Mouse (Mus musculus) embryonic facial prominence, embryonic 14.5 days (tissue): Measurements from ENCODE around the gene Tldc2. TPM values are rescaled to one million over a fixed set of nuclear protein-coding genes. Genes with fewer than 3 reads are reported as not detected.
A peak's percentile ranks its signal among the peaks of the same experiment; 100 is the strongest.

Experiments
- ATAC-seq: fragments of 200-750 bp; cut with Nextera tagmentation; 2 replicates; pipeline ENCODE4 v1.8.0; 2017; ENCODE audit warnings: low read depth, moderate number of reproducible peaks, moderate TSS enrichment
- DNase-seq: peaks from one replicate; pipeline ENCODE4 v3.0.0-alpha.2; 2015; ENCODE audit warnings: low spot score
- H3K27ac ChIP-seq: fragments of 300-500 bp; sonication (generic); replicated peaks from 2 replicates; pipeline ENCODE4 v1.5.1; 2014; ENCODE audit warnings: low read depth, mild to moderate bottlenecking, low read length, moderate library complexity
- H3K27me3 ChIP-seq: fragments of 300-500 bp; sonication (generic); replicated peaks from 2 replicates; pipeline ENCODE4 v1.6.1; 2014; ENCODE audit warnings: low read length; ENCODE audit not compliant: control insufficient read depth, insufficient read depth
- H3K36me3 ChIP-seq: fragments of 300-500 bp; sonication (generic); 2 replicates; pipeline ENCODE4 v1.6.1; 2014; ENCODE audit warnings: low read length, mixed read lengths; ENCODE audit not compliant: control insufficient read depth, insufficient read depth
- H3K4me1 ChIP-seq: fragments of 300-500 bp; sonication (generic); 2 replicates; pipeline ENCODE4 v1.6.1; 2014; ENCODE audit warnings: antibody characterized with exemption, low read length; ENCODE audit not compliant: control insufficient read depth, insufficient read depth
- H3K4me2 ChIP-seq: fragments of 300-500 bp; sonication (generic); 2 replicates; pipeline ENCODE4 v1.6.1; 2014; ENCODE audit warnings: low read depth, mild to moderate bottlenecking, low read length, moderate library complexity, mixed read lengths
- H3K4me3 ChIP-seq: fragments of 300-500 bp; sonication (generic); 2 replicates; pipeline ENCODE4 v1.5.1; 2014; ENCODE audit warnings: low read depth, mild to moderate bottlenecking, low read length
- H3K9ac ChIP-seq: fragments of 300-500 bp; sonication (generic); 2 replicates; pipeline ENCODE4 v1.6.1; 2014; ENCODE audit warnings: low read depth, mild to moderate bottlenecking, low read length, moderate library complexity, mixed read lengths
- H3K9me3 ChIP-seq: fragments of 300-500 bp; sonication (generic); 2 replicates; pipeline ENCODE4 v1.6.1; 2016; ENCODE audit warnings: low read length; ENCODE audit not compliant: control insufficient read depth
- WGBS: fragments of 180-500 bp; shearing (Covaris S2); extraction: QIAGEN DNeasy Blood & Tissue Kit; methylation state at CpG from one replicate; pipeline ENCODE4 v1.1.7; 2014; 5-methylcytosine and 5-hydroxymethylcytosine counted together
- polyA plus RNA-seq: library from polyadenylated mRNA; unstranded; fragments of >200 nt; fragmentation: Nextera tagmentation; extraction: Ambion mirVana; gene quantifications from 2 replicates; pipeline ENCODE4 v1.2.1, GENCODE M21; 2014

The Tldc2 gene
- polyA plus RNA-seq, 1 experiment from 2014 or later = not detected

DNA sequence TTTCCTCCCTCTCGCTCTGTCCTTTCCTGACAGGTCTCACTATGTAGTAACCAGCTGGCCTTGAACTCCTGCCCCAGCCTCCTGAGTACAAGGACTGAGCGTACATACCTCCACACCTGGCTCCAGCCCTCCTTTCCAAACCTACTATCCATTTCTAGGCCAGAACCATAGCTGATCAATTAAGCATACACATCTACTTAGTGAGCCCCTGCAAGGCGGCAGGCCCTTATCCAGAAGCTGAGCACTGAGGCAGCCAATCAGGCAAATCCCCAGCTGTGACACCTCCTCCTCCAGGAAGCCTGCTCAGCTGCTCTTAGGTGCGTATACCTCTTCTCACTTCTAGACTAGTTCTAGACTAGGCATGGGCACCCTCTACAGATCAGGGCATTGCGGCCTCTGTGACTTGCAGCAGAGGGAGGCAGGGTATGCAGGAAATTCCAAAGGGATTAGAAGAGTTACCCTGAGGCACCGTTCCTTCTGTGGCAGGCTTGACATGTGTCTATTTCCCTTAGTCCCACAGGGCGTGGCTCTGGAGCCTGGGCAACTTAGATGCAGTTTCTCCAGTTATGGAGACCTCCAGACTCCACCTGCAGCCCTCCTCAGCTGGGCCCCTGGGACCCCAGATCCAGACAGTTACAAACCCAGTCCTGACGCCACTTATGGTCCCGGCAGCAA is 14.4 kb upstream of the Tldc2 start:
- Histone ChIP-seq H3K9ac (no peak overlapping the region), H3K36me3 (peaks cover 24% of the 10 kb centered on the region; the same call in 1 of the 2 replicates), H3K27ac (0 out of 2 replicates have a peak overlapping the region, but pooled peaks have one; percentile 18), H3K4me3 (no peak overlapping the region), H3K27me3 (no peaks in the 10 kb centered on the region), H3K4me2 (no peak overlapping the region), H3K9me3 (no peaks in the 10 kb centered on the region), H3K4me1 (peaks cover 90% of the 10 kb centered on the region)
- WGBS = 49% methylated on average over 9 of the region's 9 CpGs
- ATAC-seq (no peak; the same call in 1 of the 2 replicates), DNase-seq (peak; percentile 68)

GRCm38 (mm10) chr2:157073378-157074052 is 13.3 kb upstream of the Tldc2 start:
- ATAC-seq (no peak), DNase-seq (peak; percentile 57)
- peaks cover 86% of the 10 kb centered on the region for H3K4me1 ChIP-seq
- H3K27ac ChIP-seq = peak overlapping the region; percentile 53
- 67% methylated on average over 9 of the region's 9 CpGs for WGBS
- H3K9me3 ChIP-seq = no peaks in the 10 kb centered on the region
- H3K9ac ChIP-seq = peak overlapping the region; percentile 34; the same call in 1 of the 2 replicates
- no peak overlapping the region for H3K4me3 ChIP-seq
- no peaks in the 10 kb centered on the region for H3K27me3 ChIP-seq
- no peak overlapping the region for H3K4me2 ChIP-seq
- H3K36me3 ChIP-seq = peaks cover 24% of the 10 kb centered on the region; the same call in 1 of the 2 replicates

DNA sequence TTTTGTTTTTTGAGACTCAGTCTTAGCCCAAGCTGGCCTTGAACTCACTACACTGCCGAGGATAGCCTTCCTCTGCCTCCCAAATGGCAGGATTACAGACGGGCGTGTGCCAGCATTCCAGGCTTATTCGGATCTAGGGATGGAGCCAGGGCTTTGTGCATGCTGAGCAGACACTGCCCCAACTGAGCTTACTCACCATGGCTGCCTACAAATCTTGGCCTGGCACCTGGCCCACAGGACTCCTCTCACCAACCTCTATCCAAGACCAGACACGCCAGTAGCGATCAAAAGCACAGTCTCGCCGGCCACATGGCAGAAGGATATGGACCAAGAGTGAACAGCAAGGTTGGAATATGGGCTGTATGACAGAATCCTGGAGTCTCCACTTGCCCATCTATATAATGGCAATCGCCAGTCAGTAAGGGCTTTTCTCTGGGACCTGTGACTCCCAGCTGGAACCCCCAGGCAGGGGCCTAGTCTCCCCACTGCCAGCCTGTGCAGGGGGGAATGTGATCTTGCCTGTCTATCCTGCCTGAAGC is 12.6 kb upstream of the Tldc2 start:
- Histone ChIP-seq H3K4me1 (peaks cover 79% of the 10 kb centered on the region), H3K9me3 (no peaks in the 10 kb centered on the region), H3K4me2 (peak overlapping the region; percentile 11; the same call in 1 of the 2 replicates), H3K27ac (peak overlapping the region; percentile 53), H3K27me3 (no peaks in the 10 kb centered on the region), H3K36me3 (peaks cover 24% of the 10 kb centered on the region; the same call in 1 of the 2 replicates), H3K4me3 (no peak overlapping the region), H3K9ac (peak overlapping the region; percentile 38; the same call in 1 of the 2 replicates)
- DNase-seq (no peak), ATAC-seq (no peak)
- WGBS = 68% methylated on average over 9 of the region's 9 CpGs

DNA sequence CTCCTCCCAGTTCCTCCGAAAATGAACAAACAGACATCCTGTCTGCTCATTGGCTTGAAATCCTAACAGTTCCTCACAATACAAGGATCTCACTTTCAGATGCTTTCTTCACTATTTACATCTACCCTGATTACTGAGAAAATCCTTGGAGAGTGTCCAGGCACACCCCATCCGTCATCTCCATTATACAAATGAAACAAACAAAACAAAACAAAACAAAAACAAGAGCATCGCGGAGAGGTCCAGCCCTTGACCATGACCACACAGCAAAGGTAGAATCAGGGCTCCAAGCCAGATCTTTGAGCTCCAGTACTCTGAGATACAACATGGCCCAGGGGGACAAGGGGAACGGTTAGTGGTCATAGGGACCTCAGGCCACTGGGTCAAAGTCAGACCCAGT is 12.1 kb upstream of the Tldc2 start:
- H3K9me3 ChIP-seq = no peaks in the 10 kb centered on the region
- WGBS = 74% methylated on average over 5 of the region's 5 CpGs
- no peak for ATAC-seq
- peaks cover 75% of the 10 kb centered on the region for H3K4me1 ChIP-seq
- peak overlapping the region; percentile 70 for H3K4me2 ChIP-seq
- H3K4me3 ChIP-seq = no peak overlapping the region
- peak overlapping the region; percentile 53; the same call in 1 of the 2 replicates for H3K27ac ChIP-seq
- H3K27me3 ChIP-seq = no peaks in the 10 kb centered on the region
- no peak for DNase-seq
- H3K36me3 ChIP-seq = peaks cover 24% of the 10 kb centered on the region; the same call in 1 of the 2 replicates
- 0 out of 2 replicates have a peak overlapping the region, but pooled peaks have one; percentile 38 for H3K9ac ChIP-seq

- no peaks in the 10 kb centered on the region for H3K9me3 ChIP-seq
- H3K27me3 ChIP-seq = no peaks in the 10 kb centered on the region
- H3K27ac ChIP-seq = peak overlapping the region; percentile 44; the same call in 1 of the 2 replicates
- H3K4me1 ChIP-seq = peaks cover 74% of the 10 kb centered on the region
- peaks cover 24% of the 10 kb centered on the region; the same call in 1 of the 2 replicates for H3K36me3 ChIP-seq
- WGBS = 89% methylated on average over 3 of the region's 3 CpGs
- H3K4me2 ChIP-seq = peak overlapping the region; percentile 70
- DNase-seq (no peak), ATAC-seq (no peak)
- H3K4me3 ChIP-seq = peak overlapping the region; percentile 15
- peak overlapping the region; percentile 30; the same call in 1 of the 2 replicates for H3K9ac ChIP-seq
Observed at GRCm38 (mm10) chr2:157075226-157075625, 11.6 kb upstream of the Tldc2 start.

GRCm38 (mm10) chr2:157075685-157076084 is 11.2 kb upstream of the Tldc2 start:
- H3K9ac ChIP-seq = peak overlapping the region; percentile 30; the same call in 1 of the 2 replicates
- 36% methylated on average over 3 of the region's 3 CpGs for WGBS

GRCm38 (mm10) chr2:157076585-157076984 is 10.3 kb upstream of the Tldc2 start:
- H3K9ac ChIP-seq = peak overlapping the region; percentile 92; the same call in 1 of the 2 replicates
- H3K4me3 ChIP-seq = peak overlapping the region; percentile 92
- peak overlapping the region; percentile 70 for H3K4me2 ChIP-seq
- no peak for DNase-seq
- H3K9me3 ChIP-seq = no peaks in the 10 kb centered on the region
- no peaks in the 10 kb centered on the region for H3K27me3 ChIP-seq
- no peak for ATAC-seq
- peaks cover 24% of the 10 kb centered on the region; the same call in 1 of the 2 replicates for H3K36me3 ChIP-seq
- no peak overlapping the region for H3K27ac ChIP-seq
- peaks cover 60% of the 10 kb centered on the region for H3K4me1 ChIP-seq
- WGBS = 77% methylated on average over 7 of the region's 7 CpGs

More at GRCm38 (mm10) chr2:157075685-157076084, 11.2 kb upstream of the Tldc2 start:
- Histone ChIP-seq H3K4me1 (peaks cover 69% of the 10 kb centered on the region), H3K9me3 (no peaks in the 10 kb centered on the region), H3K27ac (peak overlapping the region; percentile 44), H3K27me3 (no peaks in the 10 kb centered on the region), H3K4me3 (peak overlapping the region; percentile 15), H3K4me2 (peak overlapping the region; percentile 70), H3K36me3 (peaks cover 24% of the 10 kb centered on the region; the same call in 1 of the 2 replicates)
- no peak for DNase-seq
- no peak for ATAC-seq

DNA sequence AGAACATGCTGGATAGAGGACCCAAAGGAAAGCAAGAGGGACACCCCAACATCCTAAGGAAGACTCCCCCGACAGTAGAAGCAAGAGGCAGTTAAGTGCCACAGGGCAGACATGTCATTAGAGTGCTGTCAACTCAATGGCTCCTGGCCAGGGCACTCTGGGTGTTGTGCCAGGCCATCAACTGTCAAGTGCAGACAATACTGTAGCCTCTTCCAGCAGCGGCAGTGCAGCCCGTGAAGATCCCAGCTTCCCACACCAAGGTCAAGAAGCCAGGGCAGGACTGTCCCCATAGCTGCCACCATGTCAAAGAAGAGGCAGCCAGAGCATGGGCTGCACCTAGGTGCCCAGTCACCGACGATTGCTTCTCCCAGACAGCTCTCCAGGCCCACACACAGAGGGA is 9.7 kb upstream of the Tldc2 start:
- Histone ChIP-seq H3K4me2 (peak overlapping the region; percentile 70), H3K4me1 (peaks cover 54% of the 10 kb centered on the region), H3K9me3 (no peaks in the 10 kb centered on the region), H3K36me3 (peaks cover 24% of the 10 kb centered on the region; the same call in 1 of the 2 replicates), H3K27me3 (no peaks in the 10 kb centered on the region), H3K9ac (peak overlapping the region; percentile 92), H3K27ac (no peak overlapping the region), H3K4me3 (peak overlapping the region; percentile 92)
- 7% methylated on average over 5 of the region's 5 CpGs for WGBS
- ATAC-seq (no peak), DNase-seq (no peak)
